Mouse (Mus musculus): ENCODE data around the gene Ptprk.

Ptprk gene

DNA sequence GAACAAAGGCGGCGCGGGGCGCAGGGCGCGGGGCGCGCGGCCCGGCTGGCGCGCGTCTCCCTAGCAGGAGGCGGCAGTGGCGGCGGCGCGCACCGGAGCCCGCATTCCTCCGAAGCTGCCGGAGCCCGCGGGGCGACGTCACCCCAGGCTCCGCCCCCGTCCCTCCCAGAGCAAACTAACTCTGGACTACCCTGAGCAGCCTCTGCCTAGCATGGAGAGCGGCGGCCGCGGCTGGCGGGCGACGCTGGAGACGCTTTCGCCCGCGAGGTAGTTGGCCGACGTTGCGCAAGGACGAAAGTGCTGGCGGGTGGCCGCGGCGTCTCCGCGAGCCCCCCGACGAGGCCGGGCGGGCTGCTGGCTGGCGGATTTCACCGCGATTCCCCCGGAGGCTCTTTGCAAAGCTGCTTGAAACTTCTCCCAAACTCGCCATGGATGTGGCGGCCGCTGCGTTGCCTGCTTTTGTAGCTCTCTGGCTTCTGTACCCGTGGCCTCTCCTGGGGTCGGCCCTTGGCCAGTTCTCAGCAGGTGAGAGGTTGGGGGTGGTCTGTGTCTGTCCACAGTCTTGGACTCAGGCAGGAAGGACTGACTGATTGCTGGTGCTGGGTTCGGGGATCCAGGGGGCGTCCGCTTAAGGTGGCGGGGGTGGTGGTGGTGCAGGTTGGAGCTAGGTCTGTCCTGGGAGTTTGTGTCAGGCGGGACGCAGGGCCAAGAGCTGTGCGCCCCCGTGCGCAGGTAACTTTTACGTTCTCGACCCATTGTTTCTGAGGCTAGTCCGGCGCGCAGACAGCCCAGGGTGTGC lies at the start of gene Ptprk:
Gene Ptprk, plus strand, starts transcription at position 168 of the 799 bp plus-strand sequence.
- DNase-seq (ENCODE audit: low read depth, low spot score): no peak

GRCm38 (mm10) chr10:28027791-28028190 lies 46.8 kb upstream of the Ptprk start:
- no peak for DNase-seq (ENCODE audit: low read depth, low spot score)

DNA sequence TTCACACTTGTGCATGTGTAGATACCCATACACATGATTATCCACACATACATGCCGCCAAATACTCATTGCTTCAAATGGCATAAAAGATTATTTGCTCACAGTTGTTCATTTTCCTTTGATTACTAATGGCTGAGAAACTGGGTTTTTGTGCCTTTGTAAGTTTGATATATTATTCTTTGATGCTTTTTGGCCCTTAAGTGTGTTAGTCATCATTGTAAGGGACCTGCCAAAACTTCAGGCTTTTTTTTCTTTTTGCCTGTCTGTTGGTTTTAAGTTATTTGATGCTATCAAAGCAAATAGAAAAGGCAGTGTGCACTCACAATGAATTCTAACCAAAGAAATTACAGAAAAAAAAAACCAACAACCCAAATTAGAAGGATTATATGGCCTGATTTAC lies 38.2 kb upstream of the Ptprk start:
- DNase-seq (ENCODE audit: low read depth, low spot score): no peak

GRCm38 (mm10) chr10:28054764-28055163 lies 19.9 kb upstream of the Ptprk start:
- DNase-seq (ENCODE audit: low read depth, low spot score): no peak

- DNase-seq (ENCODE audit: low read depth, low spot score): no peak
These were observed 15.4 kb upstream of the Ptprk start for GRCm38 (mm10) chr10:28059222-28059621.

DNA sequence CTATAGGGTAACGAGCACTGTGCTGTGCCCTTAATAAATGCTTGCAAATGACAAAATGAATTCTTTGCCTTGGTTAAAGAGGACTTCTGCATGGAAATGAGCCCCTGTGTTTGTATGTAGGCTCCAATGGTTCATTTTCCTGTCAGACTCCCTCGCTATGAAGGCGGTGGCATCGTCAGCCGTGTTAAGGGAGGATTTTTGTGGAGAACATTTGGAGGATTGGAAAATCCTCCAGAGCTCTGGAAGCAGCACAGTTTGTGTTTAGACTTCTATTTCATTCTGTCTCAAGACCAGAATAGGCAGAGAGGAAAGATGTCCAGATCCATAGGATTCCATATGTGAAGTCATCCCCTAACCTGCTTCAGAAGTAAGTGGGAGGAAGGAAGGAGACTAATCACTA lies 6.6 kb upstream of the Ptprk start:
- no peak for DNase-seq (ENCODE audit: low read depth, low spot score)

DNA sequence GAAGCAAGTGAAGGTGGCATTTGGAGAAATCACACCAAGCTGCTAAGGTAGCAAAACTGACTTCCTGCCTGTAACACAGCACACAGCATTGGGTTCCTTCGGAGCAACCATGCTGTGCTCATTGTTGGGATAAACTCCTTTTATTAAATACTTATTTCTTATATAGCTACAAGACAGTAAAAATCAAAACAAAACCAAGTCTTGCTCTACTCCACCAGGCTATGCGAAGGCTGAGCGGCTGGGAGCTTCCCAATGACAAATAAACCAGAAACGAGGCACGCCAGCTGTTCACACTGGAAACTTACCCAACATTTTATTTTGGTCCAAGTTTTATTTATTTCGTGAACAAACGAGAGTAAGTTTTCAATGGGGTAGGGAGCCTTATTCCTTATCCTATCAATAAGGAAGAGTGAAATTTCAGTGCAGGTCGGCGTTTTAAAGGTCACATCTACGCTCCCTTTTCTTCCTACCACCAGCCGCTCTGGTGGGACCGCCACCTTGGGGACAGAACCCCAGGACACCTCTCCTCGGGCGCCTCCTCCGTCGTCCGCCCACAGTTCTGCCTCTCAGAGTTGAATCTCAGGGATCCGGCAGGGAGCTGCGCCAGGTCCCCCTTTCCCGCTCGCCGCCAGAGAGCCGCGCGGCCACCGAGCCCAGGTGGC lies 498 bp upstream of the Ptprk start:
- DNase-seq (ENCODE audit: low read depth, low spot score): no peak

- no peak for DNase-seq (ENCODE audit: low read depth, low spot score)
These were observed 943 bp downstream of the Ptprk start for GRCm38 (mm10) chr10:28075491-28076035.

DNA sequence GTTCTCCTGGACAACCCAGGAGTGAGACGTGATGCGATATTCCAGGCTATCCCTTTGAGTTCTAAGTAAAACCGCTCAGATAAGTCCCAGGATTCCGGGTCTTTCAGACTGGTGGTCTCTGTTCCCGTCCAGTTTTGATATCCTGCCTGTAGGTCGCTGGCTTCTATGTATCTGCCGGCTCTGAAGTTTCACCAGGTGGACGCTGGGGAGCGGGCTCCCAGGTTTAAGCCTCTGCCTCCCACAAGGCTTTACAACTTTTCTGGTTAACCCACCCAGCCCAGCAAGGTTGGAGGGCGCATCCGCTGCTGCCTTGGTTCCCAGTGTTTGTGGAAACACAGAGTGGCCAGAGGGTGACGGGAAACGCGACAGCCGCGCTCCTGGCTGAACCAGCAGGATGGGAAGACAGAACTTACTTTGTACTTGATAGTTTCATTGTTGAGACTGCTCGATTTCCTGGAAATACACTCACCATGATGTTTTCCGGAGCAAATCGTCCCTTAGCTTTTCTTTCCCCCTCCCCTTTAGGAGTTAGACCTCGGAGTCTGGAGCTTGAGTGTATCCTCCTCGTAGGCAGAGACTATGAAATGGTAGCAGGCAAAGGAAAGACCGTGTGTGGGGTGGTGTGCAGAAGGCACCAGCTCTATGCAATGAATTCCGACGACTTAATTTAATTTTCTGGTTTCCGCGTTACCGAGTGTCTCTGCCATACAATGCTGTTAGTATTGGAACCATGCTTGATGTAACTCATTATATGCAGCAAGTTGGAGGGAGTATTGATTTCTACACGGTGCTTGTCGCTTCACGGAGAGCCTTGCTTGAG lies 1.6 kb downstream of the Ptprk start:
- DNase-seq (ENCODE audit: low read depth, low spot score): no peak

- no peak for DNase-seq (ENCODE audit: low read depth, low spot score)
These were observed 3.6 kb downstream of the Ptprk start for GRCm38 (mm10) chr10:28078270-28078669.

- no peak for DNase-seq (ENCODE audit: low read depth, low spot score)
These were observed 6.6 kb downstream of the Ptprk start for GRCm38 (mm10) chr10:28081221-28081620.

DNA sequence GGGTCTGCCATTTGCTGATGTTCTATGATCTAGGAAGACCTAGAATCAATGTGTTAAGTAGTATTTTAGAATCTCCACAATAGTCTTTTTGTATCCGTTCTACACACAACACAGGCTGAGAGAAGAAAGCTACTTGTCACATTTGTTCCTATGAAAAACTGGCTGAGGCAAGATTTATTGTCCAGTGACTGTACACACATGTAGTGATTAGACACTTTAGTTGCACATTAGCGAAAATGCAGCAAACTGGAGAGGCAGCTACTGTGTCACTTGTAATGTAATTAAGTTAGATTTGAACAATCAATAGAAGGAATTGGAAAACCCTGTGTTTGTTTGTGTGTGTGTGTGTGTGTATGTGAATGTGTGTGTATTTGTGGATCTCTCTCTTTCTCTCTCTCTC lies 8.6 kb downstream of the Ptprk start:
- DNase-seq (ENCODE audit: low read depth, low spot score): no peak

DNA sequence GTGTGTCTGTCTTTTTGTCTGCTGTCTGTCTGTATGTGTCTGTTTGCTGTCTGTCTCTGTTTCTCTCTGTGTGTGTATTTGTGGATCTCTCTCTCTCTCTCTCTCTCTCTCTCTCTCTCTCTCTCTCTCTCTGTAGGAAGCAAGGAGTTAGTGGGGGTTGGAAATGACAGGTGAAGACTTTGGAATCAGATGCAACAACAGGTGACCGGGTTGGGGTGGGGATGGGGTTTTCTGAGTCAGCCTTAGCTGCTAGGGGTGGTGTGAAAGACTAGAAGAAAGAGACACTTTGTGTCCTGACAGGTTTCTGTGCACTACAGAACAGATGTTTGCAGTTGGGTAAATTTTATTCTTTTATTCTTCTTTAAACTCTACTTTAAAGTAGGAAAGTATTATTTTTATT lies 9.0 kb downstream of the Ptprk start:
- no peak for DNase-seq (ENCODE audit: low read depth, low spot score)

GRCm38 (mm10) chr10:28087341-28087740 lies 12.7 kb downstream of the Ptprk start:
- DNase-seq (ENCODE audit: low read depth, low spot score): no peak

DNA sequence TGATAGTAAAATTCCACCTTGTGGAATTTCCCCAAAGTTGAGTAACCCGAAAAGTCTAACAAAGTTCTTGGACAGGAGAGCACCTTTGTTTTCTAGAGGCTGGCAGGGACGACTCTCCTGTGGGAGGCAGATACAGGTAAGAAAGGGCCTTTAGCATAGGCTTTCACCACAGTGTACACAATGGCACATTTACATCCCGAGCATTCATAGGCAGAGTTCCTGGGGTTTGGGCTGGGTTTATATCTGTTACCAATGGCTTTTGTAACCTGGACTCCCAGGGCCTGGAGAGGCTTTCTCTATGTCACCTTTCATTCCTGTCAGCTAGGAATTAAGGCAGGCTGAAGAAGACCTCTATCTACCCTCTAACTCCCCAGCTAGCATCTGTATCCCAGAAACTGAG lies 13.1 kb downstream of the Ptprk start:
- DNase-seq (ENCODE audit: low read depth, low spot score): no peak

DNA sequence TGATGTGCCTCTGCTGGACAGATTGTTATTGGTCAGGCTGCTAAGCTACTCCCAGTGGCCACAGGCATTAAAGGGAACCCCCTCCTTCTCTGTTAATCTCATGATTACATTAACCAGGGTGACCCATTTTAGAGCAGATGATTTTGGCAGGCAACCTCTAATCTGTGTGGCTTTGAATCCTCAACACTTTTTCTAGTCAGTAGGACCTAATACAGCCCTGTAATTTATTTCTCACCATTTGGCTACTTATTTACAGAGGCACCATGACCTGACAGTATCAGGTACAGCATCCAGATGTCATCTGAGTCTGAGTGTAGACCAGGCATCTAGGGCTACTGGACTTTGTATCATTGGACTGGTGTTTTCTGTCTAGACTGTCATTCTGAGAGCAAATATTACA lies 21.4 kb downstream of the Ptprk start:
- DNase-seq (ENCODE audit: low read depth, low spot score): no peak

GRCm38 (mm10) chr10:28097637-28098036 lies 23.0 kb downstream of the Ptprk start:
- DNase-seq (ENCODE audit: low read depth, low spot score): no peak

DNA sequence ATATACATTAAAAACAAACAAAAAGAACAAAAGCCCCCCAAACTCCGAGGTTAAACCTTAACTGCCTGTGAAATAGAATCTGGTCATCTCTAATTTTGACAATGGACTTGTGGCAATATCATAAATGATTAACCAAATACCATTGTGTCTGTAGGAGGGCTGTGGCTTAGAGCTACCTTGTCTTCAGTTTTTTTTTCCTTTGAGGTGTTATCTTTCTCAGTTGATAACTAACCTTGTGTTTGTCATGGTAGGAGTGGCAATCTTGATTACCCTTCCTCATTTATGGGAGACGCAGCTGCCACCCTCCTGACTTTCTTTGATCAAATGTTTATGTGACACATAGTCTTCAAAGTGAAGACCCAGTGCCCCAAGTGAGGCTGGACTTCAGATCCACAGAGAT lies 24.3 kb downstream of the Ptprk start:
- no peak for DNase-seq (ENCODE audit: low read depth, low spot score)

- no peak for DNase-seq (ENCODE audit: low read depth, low spot score)
These were observed 28.8 kb downstream of the Ptprk start for GRCm38 (mm10) chr10:28103406-28103906.

DNA sequence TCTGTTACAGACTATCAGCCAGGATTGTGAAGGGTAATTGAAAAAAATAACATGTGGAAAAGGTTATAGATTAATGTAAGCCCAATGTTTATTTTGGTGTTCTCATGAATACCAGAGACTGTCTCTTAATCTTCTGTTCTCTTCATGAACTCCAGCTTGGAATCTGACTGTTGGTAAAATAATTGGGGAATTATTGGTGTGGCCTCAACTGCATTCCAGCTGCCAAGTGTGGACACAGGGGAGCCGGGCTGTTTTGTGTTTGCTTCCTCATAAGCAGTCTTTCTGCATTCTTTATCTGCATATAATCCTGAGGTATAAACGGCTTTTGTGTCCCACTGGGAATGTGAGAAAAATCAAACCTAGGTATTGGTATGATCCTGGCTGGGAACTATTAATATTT lies 29.3 kb downstream of the Ptprk start:
- DNase-seq (ENCODE audit: low read depth, low spot score): no peak

- DNase-seq (ENCODE audit: low read depth, low spot score): no peak
These were observed 30.6 kb downstream of the Ptprk start for GRCm38 (mm10) chr10:28105247-28105646.

All from A20 (cell line).